Mouse (Mus musculus) midbrain, postnatal 0 days (tissue): ENCODE data around the gene Rasgef1b. TPM values are rescaled to one million over a fixed set of nuclear protein-coding genes. Genes with fewer than 3 reads are reported as not detected.
A peak's percentile ranks its signal among the peaks of the same experiment; 100 is the strongest.

Experiments
- ATAC-seq: fragments of 200-750 bp; cut with Nextera tagmentation; 2 replicates; pipeline ENCODE4 v1.8.0; 2017; ENCODE audit warnings: moderate number of reproducible peaks, mild to moderate bottlenecking, moderate TSS enrichment, moderate library complexity; ENCODE audit not compliant: low FRiP score
- DNase-seq: peaks from one replicate; pipeline ENCODE4 v3.0.0-alpha.2; 2015; ENCODE audit warnings: low spot score
- H3K27ac ChIP-seq: fragments of 300-500 bp; sonication (generic); 2 replicates; pipeline ENCODE4 v1.5.1; 2014; ENCODE audit warnings: low read depth, mild to moderate bottlenecking, low read length, mixed read lengths
- H3K27me3 ChIP-seq: fragments of 300-500 bp; sonication (generic); 2 replicates; pipeline ENCODE4 v1.6.1; 2014; ENCODE audit warnings: low read length, control low read depth, mixed read lengths; ENCODE audit not compliant: insufficient read depth
- H3K36me3 ChIP-seq: fragments of 300-500 bp; sonication (generic); 2 replicates; pipeline ENCODE4 v1.6.1; 2014; ENCODE audit warnings: low read length, control low read depth, mixed read lengths; ENCODE audit not compliant: insufficient read depth
- H3K4me1 ChIP-seq: fragments of 300-500 bp; sonication (generic); 2 replicates; pipeline ENCODE4 v1.6.1; 2014; ENCODE audit warnings: mild to moderate bottlenecking, control low read depth, antibody characterized with exemption, low read length, mixed read lengths; ENCODE audit not compliant: insufficient read depth
- H3K4me2 ChIP-seq: fragments of 300-500 bp; sonication (generic); 2 replicates; pipeline ENCODE4 v1.6.1; 2014; ENCODE audit warnings: low read depth, mild to moderate bottlenecking, low read length, mixed read lengths; ENCODE audit not compliant: poor library complexity, severe bottlenecking
- H3K4me3 ChIP-seq: fragments of 300-500 bp; sonication (generic); 2 replicates; pipeline ENCODE4 v1.5.1; 2014; ENCODE audit warnings: low read depth, mild to moderate bottlenecking, low read length, moderate library complexity
- H3K9ac ChIP-seq: fragments of 300-500 bp; sonication (generic); replicated peaks from 2 replicates; pipeline ENCODE4 v1.6.1; 2014; ENCODE audit warnings: mild to moderate bottlenecking, low read length, moderate library complexity, mixed read lengths; ENCODE audit not compliant: poor library complexity, severe bottlenecking
- H3K9me3 ChIP-seq: fragments of 300-500 bp; sonication (generic); 2 replicates; pipeline ENCODE4 v1.6.1; 2016; ENCODE audit warnings: low read length, control low read depth
- CTCF ChIP-seq: IDR thresholded peaks from 2 replicates; pipeline ENCODE4 v1.5.1; 2016; ENCODE audit warnings: antibody characterized with exemption, mild to moderate bottlenecking
- WGBS: fragments of 180-500 bp; shearing (Covaris S2); extraction: QIAGEN DNeasy Blood & Tissue Kit; methylation state at CpG from one replicate; pipeline ENCODE4 v1.1.7; 2014; 5-methylcytosine and 5-hydroxymethylcytosine counted together
- polyA plus RNA-seq: library from polyadenylated mRNA; unstranded; fragments of >200 nt; fragmentation: Nextera tagmentation; extraction: Ambion mirVana; gene quantifications from 2 replicates; pipeline ENCODE4 v1.2.1, GENCODE M21; 2015
- total RNA-seq: library from RNA; depleted of rRNA; stranded (reverse); fragments of >200 nt; gene quantifications from 2 replicates; pipeline ENCODE4 v1.2.3, GENCODE M21; 2014

The Rasgef1b gene
- total and polyA plus RNA-seq, 2 experiments from 2014 or later = 36.0 to 44.6 TPM

- no peak overlapping the region for H3K9ac ChIP-seq
- no peak overlapping the region for H3K4me2 ChIP-seq
- H3K4me1 ChIP-seq = no peaks in the 10 kb centered on the region
- TF ChIP-seq CTCF = no peak
- H3K27me3 ChIP-seq = no peaks in the 10 kb centered on the region
- H3K36me3 ChIP-seq = no peaks in the 10 kb centered on the region
- no peak overlapping the region for H3K4me3 ChIP-seq
- DNase-seq = no peak
- no peak overlapping the region for H3K27ac ChIP-seq
- WGBS = 68% methylated on average over 5 of the region's 5 CpGs
- no peaks in the 10 kb centered on the region for H3K9me3 ChIP-seq
- ATAC-seq = no peak
Observed at GRCm38 (mm10) chr5:99656024-99656423, 72.8 kb downstream of the Rasgef1b start.

GRCm38 (mm10) chr5:99652931-99653330, 75.9 kb downstream of the Rasgef1b start:
- DNase-seq (no peak), ATAC-seq (no peak; the same call in 1 of the 2 replicates)
- Histone ChIP-seq H3K9me3 (no peaks in the 10 kb centered on the region), H3K36me3 (no peaks in the 10 kb centered on the region), H3K4me3 (no peak overlapping the region), H3K4me1 (no peaks in the 10 kb centered on the region), H3K4me2 (no peak overlapping the region), H3K27ac (no peak overlapping the region), H3K27me3 (no peaks in the 10 kb centered on the region), H3K9ac (no peak overlapping the region)
- no peak for TF ChIP-seq CTCF
- WGBS = 75% methylated on average over 10 of the region's 10 CpGs

- no peak for ATAC-seq
- no peaks in the 10 kb centered on the region for H3K27me3 ChIP-seq
- H3K4me2 ChIP-seq = no peak overlapping the region
- no peak overlapping the region for H3K27ac ChIP-seq
- no peak for TF ChIP-seq CTCF
- no peaks in the 10 kb centered on the region for H3K36me3 ChIP-seq
- DNase-seq = no peak
- no peak overlapping the region for H3K9ac ChIP-seq
- H3K4me3 ChIP-seq = no peak overlapping the region
- H3K9me3 ChIP-seq = no peaks in the 10 kb centered on the region
- 87% methylated on average over 6 of the region's 6 CpGs for WGBS
- 0 out of 2 replicates have a peak, but pooled peaks cover 2% of the 10 kb centered on the region for H3K4me1 ChIP-seq
Observed at GRCm38 (mm10) chr5:99641407-99641806, 87.5 kb downstream of the Rasgef1b start.

- no peak overlapping the region for H3K4me2 ChIP-seq
- no peaks in the 10 kb centered on the region for H3K27me3 ChIP-seq
- ATAC-seq (no peak), DNase-seq (no peak)
- H3K9ac ChIP-seq = no peak overlapping the region
- H3K4me3 ChIP-seq = no peak overlapping the region
- H3K9me3 ChIP-seq = no peaks in the 10 kb centered on the region
- TF ChIP-seq CTCF = no peak
- H3K4me1 ChIP-seq = 0 out of 2 replicates have a peak, but pooled peaks cover 2% of the 10 kb centered on the region
- no peaks in the 10 kb centered on the region for H3K36me3 ChIP-seq
- H3K27ac ChIP-seq = no peak overlapping the region
- WGBS = 44% methylated on average over 7 of the region's 7 CpGs
Observed at GRCm38 (mm10) chr5:99636575-99636974, 92.3 kb downstream of the Rasgef1b start.

- H3K27me3 ChIP-seq = no peaks in the 10 kb centered on the region
- no peak overlapping the region for H3K4me2 ChIP-seq
- ATAC-seq (no peak), DNase-seq (no peak)
- no peaks in the 10 kb centered on the region for H3K36me3 ChIP-seq
- H3K9me3 ChIP-seq = no peaks in the 10 kb centered on the region
- no peak overlapping the region for H3K4me3 ChIP-seq
- no peak overlapping the region for H3K9ac ChIP-seq
- TF ChIP-seq CTCF = peak; percentile 50
- 0 out of 2 replicates have a peak, but pooled peaks cover 2% of the 10 kb centered on the region for H3K4me1 ChIP-seq
- no peak overlapping the region for H3K27ac ChIP-seq
- WGBS = 69% methylated on average over 8 of the region's 8 CpGs
Observed at GRCm38 (mm10) chr5:99634010-99634541, 94.8 kb downstream of the Rasgef1b start.

GRCm38 (mm10) chr5:99633548-99633947, 95.3 kb downstream of the Rasgef1b start:
- H3K36me3 ChIP-seq = no peaks in the 10 kb centered on the region
- no peak overlapping the region for H3K9ac ChIP-seq
- no peaks in the 10 kb centered on the region for H3K9me3 ChIP-seq
- 95% methylated on average over 1 of the region's 1 CpGs for WGBS
- ATAC-seq (no peak), DNase-seq (no peak)
- no peak overlapping the region for H3K4me2 ChIP-seq
- peaks cover 6% of the 10 kb centered on the region; the same call in 1 of the 2 replicates for H3K4me1 ChIP-seq
- no peak for TF ChIP-seq CTCF
- H3K27me3 ChIP-seq = no peaks in the 10 kb centered on the region
- H3K27ac ChIP-seq = no peak overlapping the region
- no peak overlapping the region for H3K4me3 ChIP-seq
